Mouse (Mus musculus) midbrain, embryonic 11.5 days (tissue): ENCODE measurements around the gene Clint1. TPM values are rescaled to one million over a fixed set of nuclear protein-coding genes. Genes with fewer than 3 reads are reported as not detected.

ENCODE experiments used
- ATAC-seq: fragments of 200-750 bp; cut with Nextera tagmentation; 2 replicates; pipeline ENCODE4 v1.8.0; 2017; ENCODE audit warnings: moderate TSS enrichment, moderate library complexity; ENCODE audit not compliant: low FRiP score
- DNase-seq: peaks from one replicate; pipeline ENCODE4 v3.0.0; 2015; ENCODE audit warnings: low spot score; ENCODE audit errors: missing footprints
- H3K27ac ChIP-seq: fragments of 300-500 bp; sonication (generic); 2 replicates; pipeline ENCODE4 v1.5.1; 2014; ENCODE audit warnings: low read depth, low read length
- H3K27me3 ChIP-seq: fragments of 300-500 bp; sonication (generic); 2 replicates; pipeline ENCODE4 v1.6.1; 2014; ENCODE audit warnings: mild to moderate bottlenecking, low read length, moderate library complexity, mixed read lengths; ENCODE audit not compliant: control insufficient read depth, insufficient read depth
- H3K36me3 ChIP-seq: fragments of 300-500 bp; sonication (generic); 2 replicates; pipeline ENCODE4 v1.6.1; 2014; ENCODE audit warnings: mild to moderate bottlenecking, low read length, moderate library complexity, mixed read lengths; ENCODE audit not compliant: control insufficient read depth, insufficient read depth
- H3K4me1 ChIP-seq: fragments of 300-500 bp; sonication (generic); 2 replicates; pipeline ENCODE4 v1.6.1; 2014; ENCODE audit warnings: low read length; ENCODE audit not compliant: control insufficient read depth, insufficient read depth
- H3K4me2 ChIP-seq: fragments of 300-500 bp; sonication (generic); 2 replicates; pipeline ENCODE4 v1.6.1; 2014; ENCODE audit warnings: mild to moderate bottlenecking, moderate library complexity
- H3K4me3 ChIP-seq: fragments of 300-500 bp; sonication (generic); 2 replicates; pipeline ENCODE4 v1.5.1; 2014; ENCODE audit warnings: low read depth, low read length
- H3K9ac ChIP-seq: fragments of 300-500 bp; sonication (generic); 2 replicates; pipeline ENCODE4 v1.6.1; 2014; ENCODE audit warnings: low read length
- H3K9me3 ChIP-seq: fragments of 300-500 bp; sonication (generic); 2 replicates; pipeline ENCODE4 v1.6.1; 2016; ENCODE audit warnings: low read length; ENCODE audit not compliant: control insufficient read depth
- WGBS: fragments of 180-500 bp; shearing (Covaris S2); extraction: QIAGEN DNeasy Blood & Tissue Kit; methylation state at CpG from one replicate; pipeline ENCODE4 v1.1.7; 2014; 5-methylcytosine and 5-hydroxymethylcytosine counted together
- polyA plus RNA-seq: library from polyadenylated mRNA; unstranded; fragments of >200 nt; fragmentation: Nextera tagmentation; extraction: Ambion mirVana; gene quantifications from 2 replicates; pipeline ENCODE4 v1.2.1, GENCODE M21; 2014

The Clint1 gene
- polyA plus RNA-seq, 1 experiment from 2014 or later = 60.9 TPM

DNA sequence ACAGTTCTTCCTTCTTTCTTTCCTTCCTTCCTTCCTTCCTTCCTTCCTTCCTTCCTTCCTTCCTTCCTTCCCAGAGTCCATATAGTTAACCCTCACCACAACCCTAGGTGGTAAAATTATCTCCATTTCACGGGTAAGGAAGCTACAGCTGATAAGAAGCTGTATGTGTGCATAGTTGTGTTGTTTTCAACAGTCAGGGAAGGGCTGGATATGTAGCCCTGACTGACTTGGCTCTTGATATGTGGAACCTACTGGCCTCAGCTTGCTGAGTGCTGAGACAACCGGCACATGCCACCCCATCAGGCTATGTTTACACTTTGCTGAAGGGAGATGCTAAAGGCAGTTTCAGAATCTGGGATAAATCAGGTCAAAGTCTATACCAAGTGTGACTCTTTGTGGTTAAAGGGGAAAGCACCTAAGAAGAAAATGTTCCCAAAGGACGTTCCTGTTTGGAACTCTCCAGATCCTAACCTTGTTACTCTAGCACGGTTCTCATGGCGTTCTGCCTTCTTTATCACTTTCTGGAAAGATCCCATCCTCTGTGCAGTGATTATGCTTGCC lies 14.5 kb upstream of the Clint1 start:
- Histone ChIP-seq H3K4me1 (peaks cover 4% of the 10 kb centered on the region), H3K27ac (no peak overlapping the region), H3K9ac (no peak overlapping the region), H3K9me3 (no peaks in the 10 kb centered on the region), H3K4me3 (no peak overlapping the region), H3K36me3 (no peaks in the 10 kb centered on the region), H3K4me2 (no peak overlapping the region), H3K27me3 (no peaks in the 10 kb centered on the region)
- 85% methylated on average over 5 of the region's 5 CpGs for WGBS
- ATAC-seq (no peak), DNase-seq (no peak)

- peaks cover 4% of the 10 kb centered on the region for H3K4me1 ChIP-seq
- DNase-seq (no peak), ATAC-seq (no peak)
- H3K27ac ChIP-seq = no peak overlapping the region
- H3K9ac ChIP-seq = no peak overlapping the region
- no peaks in the 10 kb centered on the region for H3K9me3 ChIP-seq
- 76% methylated on average over 3 of the region's 3 CpGs for WGBS
- no peaks in the 10 kb centered on the region for H3K36me3 ChIP-seq
- no peaks in the 10 kb centered on the region for H3K27me3 ChIP-seq
- H3K4me3 ChIP-seq = no peak overlapping the region
- no peak overlapping the region for H3K4me2 ChIP-seq
These were observed 13.4 kb upstream of the Clint1 start for GRCm38 (mm10) chr11:45838450-45838849.

DNA sequence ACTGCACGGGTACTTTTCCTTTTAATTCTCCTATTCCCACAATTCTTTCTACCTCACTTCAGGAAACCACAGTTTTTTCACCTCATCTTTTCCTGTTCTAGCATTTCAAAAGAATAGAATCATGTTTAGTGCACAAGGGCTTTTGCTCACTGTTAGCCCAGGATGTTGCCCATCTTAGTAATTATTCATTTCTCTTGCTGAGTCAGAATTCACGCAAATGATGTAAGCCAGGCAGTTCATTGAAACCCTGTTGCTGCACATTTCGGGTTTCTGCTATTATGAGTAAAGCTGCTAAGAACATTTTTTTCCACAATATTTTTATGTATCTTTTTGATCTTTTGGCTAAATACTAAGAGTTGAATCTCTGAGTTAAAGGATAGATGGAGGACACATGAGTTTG lies 11.5 kb upstream of the Clint1 start:
- Histone ChIP-seq H3K4me3 (no peak overlapping the region), H3K4me2 (no peak overlapping the region), H3K9me3 (no peaks in the 10 kb centered on the region), H3K36me3 (no peaks in the 10 kb centered on the region), H3K9ac (no peak overlapping the region), H3K27me3 (no peaks in the 10 kb centered on the region), H3K27ac (no peak overlapping the region), H3K4me1 (peaks cover 4% of the 10 kb centered on the region)
- ATAC-seq (no peak), DNase-seq (no peak)
- WGBS = 88% methylated on average over 3 of the region's 3 CpGs

DNA sequence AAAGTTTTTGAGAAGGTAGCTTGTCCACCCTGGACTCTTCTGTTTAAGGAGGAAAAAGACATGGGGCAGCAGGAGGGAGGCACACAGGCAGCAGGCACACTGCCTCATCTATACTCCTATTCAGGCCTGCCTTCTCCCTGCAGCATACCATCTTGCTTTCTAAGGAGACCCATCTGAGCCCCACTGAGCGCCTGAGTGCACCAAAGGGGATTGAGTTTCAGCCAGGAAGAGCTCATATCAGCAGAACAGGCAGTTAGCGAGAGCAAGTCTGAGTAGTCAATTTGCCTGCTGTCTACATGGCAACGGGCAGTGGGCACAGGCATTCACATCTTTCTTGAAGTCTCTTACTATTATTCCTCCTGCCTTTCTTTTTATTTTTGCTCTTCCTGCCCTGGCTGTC lies 5.8 kb upstream of the Clint1 start:
- H3K4me1 ChIP-seq = no peaks in the 10 kb centered on the region
- H3K9me3 ChIP-seq = no peaks in the 10 kb centered on the region
- H3K4me3 ChIP-seq = no peak overlapping the region
- H3K27me3 ChIP-seq = no peaks in the 10 kb centered on the region
- H3K4me2 ChIP-seq = no peak overlapping the region
- no peak overlapping the region for H3K9ac ChIP-seq
- 41% methylated on average over 3 of the region's 3 CpGs for WGBS
- H3K36me3 ChIP-seq = no peaks in the 10 kb centered on the region
- no peak overlapping the region for H3K27ac ChIP-seq
- DNase-seq (no peak), ATAC-seq (no peak)

DNA sequence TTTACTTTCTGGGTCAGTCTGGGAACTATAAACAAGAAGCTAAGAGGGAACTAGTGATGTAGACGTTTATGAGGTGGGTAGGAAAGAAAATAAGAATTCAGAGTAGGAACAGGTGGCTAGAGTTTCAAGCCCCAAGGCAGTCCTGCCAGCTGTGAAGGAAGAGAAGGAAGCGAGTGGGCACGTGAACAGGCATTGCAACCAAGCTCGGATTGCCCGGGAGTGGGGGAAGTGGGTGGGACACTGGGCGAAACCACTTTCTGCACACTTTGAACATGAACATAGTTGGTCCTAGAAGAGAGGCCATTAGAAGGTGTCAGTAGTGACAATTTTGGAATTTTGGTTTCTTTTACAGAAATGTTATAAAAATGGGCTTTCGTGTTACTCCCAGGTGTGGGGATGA lies 4.3 kb upstream of the Clint1 start:
- no peak overlapping the region for H3K4me3 ChIP-seq
- no peaks in the 10 kb centered on the region for H3K9me3 ChIP-seq
- no peak overlapping the region for H3K9ac ChIP-seq
- H3K4me1 ChIP-seq = no peaks in the 10 kb centered on the region
- no peak overlapping the region for H3K27ac ChIP-seq
- DNase-seq (no peak), ATAC-seq (no peak)
- no peaks in the 10 kb centered on the region for H3K27me3 ChIP-seq
- H3K36me3 ChIP-seq = no peaks in the 10 kb centered on the region
- WGBS = 89% methylated on average over 7 of the region's 7 CpGs
- no peak overlapping the region for H3K4me2 ChIP-seq

- H3K36me3 ChIP-seq = no peaks in the 10 kb centered on the region
- H3K9me3 ChIP-seq = no peaks in the 10 kb centered on the region
- H3K27me3 ChIP-seq = no peaks in the 10 kb centered on the region
- peaks cover 3% of the 10 kb centered on the region; the same call in 1 of the 2 replicates for H3K4me1 ChIP-seq
- H3K4me2 ChIP-seq = no peak overlapping the region
- no peak overlapping the region for H3K9ac ChIP-seq
- no peak overlapping the region for H3K4me3 ChIP-seq
- DNase-seq (no peak), ATAC-seq (no peak)
- no peak overlapping the region for H3K27ac ChIP-seq
- WGBS = 87% methylated on average over 12 of the region's 12 CpGs
These were observed 3.6 kb upstream of the Clint1 start for GRCm38 (mm10) chr11:45848253-45848652.

DNA sequence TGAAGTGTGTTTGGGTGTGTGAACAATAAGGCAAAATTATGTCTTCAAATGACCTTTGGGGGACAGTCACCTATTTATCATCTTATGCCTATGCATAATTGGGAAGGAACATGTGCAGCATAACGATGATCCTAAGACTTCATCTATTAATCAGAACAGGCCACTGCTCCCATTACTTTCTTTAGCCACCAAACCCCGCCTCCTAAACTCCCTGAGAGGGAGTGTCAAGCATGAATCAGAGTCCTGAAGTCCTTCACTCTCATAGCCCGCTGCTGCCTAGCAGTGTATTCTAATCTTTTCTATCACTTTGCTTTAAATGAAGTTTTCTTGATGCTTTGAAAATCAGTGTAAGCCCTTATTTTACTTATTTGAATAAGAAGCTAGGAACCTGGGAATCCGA lies 2.6 kb upstream of the Clint1 start:
- Histone ChIP-seq H3K27me3 (no peaks in the 10 kb centered on the region), H3K36me3 (no peaks in the 10 kb centered on the region), H3K4me2 (no peak overlapping the region), H3K4me1 (peaks cover 3% of the 10 kb centered on the region; the same call in 1 of the 2 replicates), H3K27ac (no peak overlapping the region), H3K9ac (no peak overlapping the region), H3K9me3 (no peaks in the 10 kb centered on the region), H3K4me3 (no peak overlapping the region)
- ATAC-seq (no peak), DNase-seq (no peak)
- 84% methylated on average over 4 of the region's 4 CpGs for WGBS

DNA sequence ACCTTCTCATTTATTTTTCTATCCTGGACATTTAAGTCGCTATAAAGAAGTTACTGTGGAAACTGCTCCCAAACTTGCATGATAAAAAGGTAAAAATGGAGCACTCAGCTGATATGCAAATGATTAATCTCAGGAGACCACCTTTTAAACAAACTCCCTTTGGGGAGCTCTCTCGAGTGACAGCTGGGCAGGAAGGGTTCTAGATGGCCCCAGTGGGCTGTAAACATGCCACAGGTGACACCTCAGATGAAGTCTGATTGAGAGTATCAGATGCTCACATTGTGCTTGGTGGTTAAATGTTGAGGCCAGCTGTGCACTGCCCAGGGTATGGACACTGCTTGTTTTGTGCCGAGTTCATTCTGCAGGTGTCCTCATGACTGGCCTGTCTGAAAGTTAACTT lies 2.0 kb upstream of the Clint1 start:
- Histone ChIP-seq H3K9me3 (no peaks in the 10 kb centered on the region), H3K9ac (no peak overlapping the region), H3K36me3 (no peaks in the 10 kb centered on the region), H3K4me3 (no peak overlapping the region), H3K4me1 (peaks cover 4% of the 10 kb centered on the region; the same call in 1 of the 2 replicates), H3K27ac (no peak overlapping the region), H3K27me3 (no peaks in the 10 kb centered on the region), H3K4me2 (no peak overlapping the region)
- no peak for ATAC-seq
- DNase-seq = no peak
- WGBS = 75% methylated on average over 3 of the region's 3 CpGs

GRCm38 (mm10) chr11:45850317-45850716 lies 1.5 kb upstream of the Clint1 start:
- H3K4me2 ChIP-seq = no peak overlapping the region
- no peak for DNase-seq
- no peaks in the 10 kb centered on the region for H3K9me3 ChIP-seq
- H3K27me3 ChIP-seq = no peaks in the 10 kb centered on the region
- peaks cover 6% of the 10 kb centered on the region; the same call in 1 of the 2 replicates for H3K4me1 ChIP-seq
- H3K4me3 ChIP-seq = no peak overlapping the region
- no peak overlapping the region for H3K9ac ChIP-seq
- no peaks in the 10 kb centered on the region for H3K36me3 ChIP-seq
- no peak overlapping the region for H3K27ac ChIP-seq
- 37% methylated on average over 3 of the region's 3 CpGs for WGBS
- no peak for ATAC-seq
